Mouse (Mus musculus) urinary bladder, postnatal 10 days (tissue): ENCODE measurements around the gene Itsn1.

ENCODE experiments used
- DNase-seq: peaks from one replicate; pipeline ENCODE4 v3.0.0; 2022; ENCODE audit warnings: low spot score

Itsn1 gene

DNA sequence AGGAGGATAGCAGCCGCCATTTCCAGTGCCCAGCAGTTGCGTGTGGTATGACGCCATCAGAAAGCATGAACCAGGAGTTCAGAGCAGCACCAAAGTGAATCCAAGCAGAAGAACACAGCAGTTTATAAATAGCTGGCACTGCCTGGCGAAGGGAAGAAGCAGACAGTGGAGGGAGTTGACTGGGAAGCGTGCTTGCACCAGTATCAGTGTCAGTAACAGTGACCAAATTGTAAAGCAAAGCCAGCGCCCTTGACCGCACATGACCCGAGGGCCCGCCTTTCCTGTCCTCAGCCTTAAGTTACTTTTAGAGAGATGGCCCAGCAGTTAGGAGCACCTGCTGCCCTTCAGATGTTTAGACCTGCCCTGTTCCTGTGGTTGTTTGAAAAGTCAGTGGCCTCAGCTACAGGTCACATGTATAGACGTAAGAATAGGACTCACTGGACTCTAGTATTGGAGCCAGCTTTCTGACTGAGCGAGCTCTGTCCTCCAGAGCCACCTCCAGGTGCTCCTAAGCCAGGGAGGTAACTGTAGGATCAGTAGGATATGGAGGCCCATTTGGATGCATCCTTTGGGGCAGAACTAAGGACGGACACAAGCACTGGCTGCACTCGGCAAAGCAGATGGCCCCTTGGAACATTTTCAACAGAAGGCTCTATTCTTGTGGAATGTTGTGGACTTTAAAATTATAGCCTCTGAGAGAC is 118.6 kb downstream of the Itsn1 start:
- no peak for DNase-seq

DNA sequence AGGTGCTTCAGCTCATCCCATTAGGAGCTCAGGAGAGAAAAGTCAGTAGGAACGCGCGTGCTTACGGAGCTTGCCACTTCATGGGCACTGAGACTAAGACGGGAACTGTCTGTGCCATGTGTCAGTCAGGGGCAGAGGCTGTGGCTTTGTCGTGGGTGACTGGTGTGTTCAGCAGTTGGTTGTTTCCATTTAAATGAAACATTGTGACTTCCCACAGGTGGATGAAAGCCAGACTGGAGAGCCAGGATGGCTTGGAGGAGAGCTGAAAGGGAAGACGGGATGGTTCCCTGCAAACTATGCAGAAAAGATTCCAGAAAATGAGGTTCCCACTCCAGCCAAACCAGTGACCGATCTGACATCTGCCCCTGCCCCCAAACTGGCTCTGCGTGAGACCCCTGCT is 119.4 kb downstream of the Itsn1 start:
- no peak for DNase-seq

DNA sequence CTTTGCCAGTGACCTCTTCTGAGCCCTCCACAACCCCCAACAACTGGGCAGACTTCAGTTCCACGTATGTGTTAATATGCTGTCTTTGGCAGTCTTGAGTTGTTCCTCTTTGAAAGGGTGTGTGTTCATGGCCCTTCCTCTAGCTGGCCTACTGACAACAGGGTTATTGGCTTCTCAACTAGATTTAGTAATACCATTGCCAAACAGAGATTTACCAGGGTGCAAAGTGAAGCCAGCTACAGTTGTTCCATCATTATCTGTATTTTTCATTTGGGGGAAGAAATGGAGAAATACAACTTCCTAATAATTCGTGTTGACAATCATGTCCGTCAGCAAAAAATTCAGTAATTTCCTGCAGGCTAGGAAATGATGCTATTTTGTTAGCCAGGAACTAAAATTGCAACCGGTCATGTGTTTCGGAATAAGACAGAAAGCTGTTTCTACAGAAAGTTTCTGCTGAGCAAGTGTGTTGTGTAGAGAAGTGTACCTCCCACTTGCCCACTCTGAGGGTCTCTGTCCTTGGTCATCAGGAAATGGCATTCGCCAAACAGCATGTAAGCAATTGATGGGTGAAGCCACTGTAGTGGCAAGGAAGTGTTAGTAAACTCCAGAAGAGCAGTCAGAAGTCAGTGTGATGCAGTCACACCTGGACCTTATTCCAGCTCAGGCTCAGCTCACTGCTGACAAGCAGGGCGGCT is 120.0 kb downstream of the Itsn1 start:
- DNase-seq: no peak

DNA sequence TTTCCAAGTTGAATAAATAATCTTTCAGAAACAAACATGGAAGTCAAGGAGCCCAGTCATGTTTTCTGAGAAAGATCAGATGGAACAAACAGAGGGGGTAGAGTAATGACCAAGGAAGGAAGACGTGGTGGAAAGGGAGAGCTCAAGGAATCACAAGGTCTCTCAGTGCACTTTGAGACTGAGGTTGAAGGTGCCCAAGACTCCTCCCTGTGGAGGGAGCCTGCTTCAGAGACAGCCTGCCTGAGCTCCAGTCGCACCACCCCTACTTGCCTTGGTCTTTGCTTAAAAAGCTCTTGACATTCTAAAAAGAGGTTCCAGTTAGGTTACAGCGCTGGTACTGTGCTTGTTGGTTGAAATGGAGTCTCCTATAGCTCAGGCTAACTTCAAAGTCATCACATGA is 121.1 kb downstream of the Itsn1 start:
- DNase-seq: no peak

GRCm38 (mm10) chr16:91851456-91852231 is 122.6 kb downstream of the Itsn1 start:
- DNase-seq: no peak

DNA sequence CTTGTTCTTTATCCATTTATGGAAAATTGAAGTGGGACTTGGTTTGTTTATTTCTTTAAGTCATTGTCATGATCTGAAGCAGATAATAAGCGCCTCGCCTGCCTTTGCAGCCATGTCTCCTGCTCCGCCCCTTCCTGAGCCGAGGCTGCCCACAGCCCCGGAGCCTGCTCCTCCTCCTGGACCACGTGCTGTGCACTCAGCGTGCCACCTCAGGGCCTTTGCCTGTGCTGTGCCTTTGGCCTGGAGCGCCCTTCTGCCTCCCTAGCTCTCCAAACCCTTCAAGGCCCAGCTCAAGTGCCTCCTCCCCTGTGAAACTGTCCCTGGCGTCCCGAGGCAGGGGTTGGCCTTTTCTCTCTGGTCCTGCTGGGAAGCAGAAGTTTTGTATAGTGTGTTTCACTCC is 123.7 kb downstream of the Itsn1 start:
- DNase-seq: no peak

DNA sequence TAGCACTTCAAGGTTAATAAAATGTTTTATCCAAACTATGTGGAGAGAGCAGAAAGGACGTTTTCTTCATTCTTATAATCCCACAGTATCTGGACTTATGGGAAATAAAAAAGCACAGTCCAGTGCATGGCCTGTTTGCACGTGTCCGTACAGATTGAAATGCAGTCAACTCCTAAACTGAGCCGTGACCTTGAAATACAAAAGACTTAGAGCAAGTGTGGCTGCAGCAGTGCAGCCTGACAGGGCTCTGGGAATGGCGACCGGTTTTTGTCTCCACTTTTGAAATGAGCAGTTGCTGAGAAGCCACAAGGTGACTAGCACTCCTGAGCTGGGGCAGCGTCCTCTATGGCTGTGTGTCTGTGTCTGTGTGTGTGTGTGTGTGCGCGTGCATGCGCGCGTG is 124.1 kb downstream of the Itsn1 start:
- no peak for DNase-seq

GRCm38 (mm10) chr16:91858695-91859094 is 129.6 kb downstream of the Itsn1 start:
- no peak for DNase-seq

DNA sequence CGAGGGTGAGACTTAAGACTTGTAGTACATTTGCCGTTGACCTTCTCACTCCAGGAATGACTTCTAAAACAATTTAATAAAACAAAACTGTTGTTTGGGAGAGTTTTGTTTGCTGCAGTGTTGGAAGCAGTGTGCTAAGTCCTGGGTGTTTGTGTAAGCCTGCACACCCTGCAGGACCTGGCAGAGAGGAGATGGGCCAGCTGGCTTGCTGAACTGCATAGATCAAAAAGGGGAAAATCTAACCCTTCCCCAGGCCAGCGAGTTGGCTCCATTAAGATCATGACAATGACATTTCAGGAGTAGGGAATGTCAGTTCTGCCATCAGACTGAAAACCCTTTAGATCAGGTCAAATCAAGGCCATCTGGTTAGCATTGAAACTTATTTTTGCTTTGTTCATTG is 130.1 kb downstream of the Itsn1 start:
- DNase-seq: no peak

DNA sequence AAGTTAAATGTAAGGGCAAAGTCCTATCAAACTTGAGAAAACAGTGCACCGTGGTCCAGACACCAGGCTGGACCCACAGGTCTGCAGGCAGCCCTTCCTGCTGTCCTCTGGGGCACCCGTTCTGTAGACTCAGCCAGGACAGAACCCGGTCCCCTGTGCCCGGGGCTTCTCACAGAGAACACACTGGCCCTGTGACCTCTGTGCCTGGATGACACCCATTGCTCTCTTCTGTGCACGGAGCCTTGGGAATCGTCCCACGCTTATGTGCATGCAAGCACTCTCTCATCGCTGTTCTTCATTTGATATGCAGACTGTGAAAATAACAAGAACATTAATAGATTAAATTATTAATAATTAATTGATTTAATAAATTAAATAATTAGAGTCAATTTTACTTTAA is 130.9 kb downstream of the Itsn1 start:
- no peak for DNase-seq

- no peak for DNase-seq
Observed at GRCm38 (mm10) chr16:91860471-91861125, 131.5 kb downstream of the Itsn1 start.

- DNase-seq: no peak
Observed at GRCm38 (mm10) chr16:91861784-91862371, 132.8 kb downstream of the Itsn1 start.

GRCm38 (mm10) chr16:91862836-91863235 is 133.8 kb downstream of the Itsn1 start:
- no peak for DNase-seq

DNA sequence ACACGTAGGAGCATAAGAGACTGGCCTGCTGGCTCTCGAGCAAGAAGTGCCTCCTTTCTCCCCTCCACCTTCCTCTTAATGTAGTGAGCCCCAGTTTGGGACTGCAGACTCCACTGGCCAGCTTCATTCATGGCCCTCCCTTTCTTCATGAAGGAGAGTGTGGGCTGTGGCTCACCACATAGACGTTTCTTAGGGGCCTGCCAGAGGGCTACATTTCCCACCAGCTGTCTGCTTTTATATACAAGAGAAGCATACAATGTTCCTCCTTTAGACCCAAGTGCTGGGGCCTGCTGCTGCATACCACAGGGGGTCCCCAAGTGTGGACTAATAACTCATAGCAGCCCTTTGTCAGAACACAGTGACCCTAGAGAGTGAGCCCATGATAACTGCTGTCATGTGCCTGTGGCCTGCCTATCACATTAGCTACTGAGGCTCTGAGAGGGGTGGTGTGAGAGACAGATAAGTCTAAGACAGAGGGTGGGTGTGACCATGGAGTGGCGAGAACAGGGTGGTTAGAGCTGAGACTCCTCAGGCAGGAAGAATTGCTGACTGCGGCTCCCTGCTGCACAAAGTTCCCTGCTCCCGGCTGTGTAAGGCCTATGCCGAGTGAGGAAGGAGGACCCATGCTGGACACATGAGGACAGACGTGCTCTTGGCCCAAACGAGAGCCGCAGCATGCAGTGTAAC is 135.7 kb downstream of the Itsn1 start:
- DNase-seq: no peak

DNA sequence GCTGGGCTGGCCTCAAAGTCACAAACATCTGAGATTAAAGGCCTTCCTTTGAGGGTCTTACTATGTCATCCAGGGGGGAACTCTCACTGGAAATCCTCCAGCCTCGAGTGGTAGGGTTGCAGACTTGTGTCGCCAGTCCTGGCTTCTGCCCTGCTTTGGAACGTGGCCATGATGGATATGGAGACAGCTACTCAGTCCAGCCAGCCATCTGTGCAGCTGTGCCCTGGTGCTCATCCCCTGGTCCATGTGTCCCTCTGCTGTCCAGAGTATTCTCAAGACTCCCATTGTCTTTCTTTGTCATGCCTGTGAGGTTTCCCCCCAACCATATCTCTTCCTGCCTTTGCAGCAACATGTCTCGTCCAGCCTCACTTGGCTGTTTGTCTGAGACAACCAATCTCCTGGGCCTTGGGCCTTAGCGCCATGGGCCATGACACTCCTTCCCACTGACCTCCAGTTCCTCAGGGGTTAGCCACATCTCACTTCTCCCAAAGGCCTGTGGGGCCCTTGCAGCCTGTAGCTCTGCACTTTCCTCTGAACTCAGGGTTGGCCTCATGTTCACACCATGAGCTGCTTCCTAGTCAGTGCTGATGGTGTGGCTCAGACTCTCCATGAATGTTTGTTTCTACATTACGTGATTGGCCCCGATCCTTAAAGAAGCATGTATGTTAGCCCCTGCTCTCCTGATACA is 136.6 kb downstream of the Itsn1 start:
- no peak for DNase-seq

DNA sequence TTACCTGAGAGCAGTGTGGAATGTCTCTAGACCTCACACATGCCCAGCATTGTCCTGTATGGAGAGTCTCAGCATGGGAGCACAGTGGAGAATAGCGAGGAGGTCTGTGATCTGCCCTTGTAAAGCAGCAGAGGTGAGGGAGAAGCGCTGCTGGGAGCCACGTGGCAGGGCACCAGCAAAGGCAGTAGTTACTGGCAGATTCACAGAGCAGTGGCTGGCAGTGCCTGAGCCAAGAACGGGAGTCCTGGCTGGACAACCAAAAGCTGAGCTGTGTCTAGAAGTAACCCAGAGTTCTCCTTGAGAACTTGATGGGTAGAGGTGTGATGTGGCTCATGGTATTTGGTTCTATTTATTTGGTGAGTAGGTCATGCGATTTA is 137.2 kb downstream of the Itsn1 start:
- DNase-seq: no peak

DNA sequence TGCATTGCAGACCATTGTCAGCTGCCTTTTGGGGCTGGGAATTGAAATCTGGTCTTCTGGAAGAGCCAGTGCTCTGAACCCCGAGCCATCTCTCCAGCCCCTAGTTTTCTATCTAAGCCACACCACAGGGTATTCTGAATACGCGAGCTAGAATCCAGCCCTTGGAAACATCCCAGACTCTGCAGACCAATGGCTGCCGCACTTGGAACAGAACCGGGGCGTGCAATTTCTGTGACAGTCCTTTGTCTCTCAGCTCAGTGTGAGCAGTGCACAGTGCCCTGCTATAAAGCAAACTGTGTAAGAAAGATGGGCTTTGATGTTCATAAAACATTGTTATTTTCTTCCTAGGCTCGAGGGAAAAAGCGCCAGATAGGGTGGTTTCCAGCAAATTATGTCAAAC is 138.6 kb downstream of the Itsn1 start:
- no peak for DNase-seq

DNA sequence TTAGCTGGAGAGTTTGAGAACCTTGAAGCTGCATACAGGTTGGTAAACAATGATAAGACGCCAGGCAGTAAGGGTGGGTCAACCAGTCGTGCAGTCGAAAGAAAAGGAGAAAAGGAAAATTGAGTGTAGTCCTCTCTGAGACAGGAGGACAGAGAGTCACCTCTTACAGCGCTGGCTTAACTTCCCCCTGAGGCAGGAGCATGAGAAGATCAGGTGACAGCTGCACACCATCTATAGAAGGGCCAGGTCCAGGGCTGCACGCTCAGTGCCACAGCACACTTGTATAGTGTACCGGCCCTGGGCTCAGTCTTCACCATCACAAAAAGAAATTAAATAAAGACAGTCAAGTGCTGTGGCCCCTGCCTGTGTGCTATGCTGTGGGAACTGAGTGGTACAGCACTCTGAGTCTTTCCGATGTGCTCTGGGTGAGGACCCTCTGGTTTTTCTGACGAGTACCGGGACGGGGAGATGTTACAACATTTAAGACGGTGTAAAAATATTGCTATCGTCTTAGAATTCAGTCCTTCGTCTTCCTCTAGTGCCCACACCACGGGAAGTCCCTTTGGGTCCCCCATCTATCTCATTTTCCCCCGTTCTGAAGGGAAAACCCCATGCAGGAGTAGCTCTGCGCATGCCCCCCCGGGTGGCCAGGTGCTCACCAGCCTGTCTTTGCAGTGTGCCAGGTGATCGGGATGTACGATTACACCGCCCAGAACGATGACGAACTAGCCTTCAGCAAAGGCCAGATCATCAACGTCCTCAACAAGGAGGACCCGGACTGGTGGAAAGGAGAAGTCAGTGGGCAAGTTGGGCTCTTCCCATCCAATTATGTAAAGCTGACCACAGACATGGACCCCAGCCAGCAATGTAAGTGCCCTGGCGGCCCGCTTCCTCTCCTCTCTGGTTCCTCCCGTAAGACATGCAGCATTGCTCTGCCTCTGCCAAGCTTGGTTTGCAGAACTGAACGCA is 140.1 kb downstream of the Itsn1 start:
- DNase-seq: no peak

- no peak for DNase-seq
Observed at GRCm38 (mm10) chr16:91870158-91870582, 141.1 kb downstream of the Itsn1 start.

GRCm38 (mm10) chr16:91871188-91871587 is 142.1 kb downstream of the Itsn1 start:
- DNase-seq: no peak
